Mouse (Mus musculus): Measurements from ENCODE around the gene Rai14. TPM values are rescaled to one million over a fixed set of nuclear protein-coding genes. Genes with fewer than 3 reads are reported as not detected.

Gene Rai14
- total RNA-seq, 2 experiments from 2014 or later, result 16.6 to 19.4 TPM

- intact Hi-C loops (cut with DNase I), result no loop called here
- DNase-seq, result no peak
These were observed 52.3 kb downstream of the Rai14 start for GRCm38 (mm10) chr15:10661961-10662606.

- intact Hi-C loops (cut with DNase I), result no loop called here
- no peak for DNase-seq
These were observed 55.6 kb downstream of the Rai14 start for GRCm38 (mm10) chr15:10658803-10659202.

- intact Hi-C loops (cut with DNase I), result no loop called here
- DNase-seq, result no peak
These were observed 58.3 kb downstream of the Rai14 start for GRCm38 (mm10) chr15:10656146-10656545.

GRCm38 (mm10) chr15:10655151-10655905 is 59.1 kb downstream of the Rai14 start:
- intact Hi-C loops (cut with DNase I), result no loop called here
- peak; percentile 19 for DNase-seq

GRCm38 (mm10) chr15:10654696-10655095 is 59.7 kb downstream of the Rai14 start:
- intact Hi-C loops (cut with DNase I), result no loop called here
- DNase-seq, result no peak

- intact Hi-C loops (cut with DNase I), result no loop called here
- no peak for DNase-seq
These were observed 61.4 kb downstream of the Rai14 start for GRCm38 (mm10) chr15:10652931-10653475.

- peak; percentile 7 for DNase-seq
- intact Hi-C loops (cut with DNase I), result no loop called here
These were observed 65.9 kb downstream of the Rai14 start for GRCm38 (mm10) chr15:10648372-10649109.

GRCm38 (mm10) chr15:10646297-10646696 is 68.1 kb downstream of the Rai14 start:
- intact Hi-C loops (cut with DNase I), result no loop called here
- DNase-seq, result no peak

- intact Hi-C loops (cut with DNase I), result no loop called here
- no peak for DNase-seq
These were observed 69.3 kb downstream of the Rai14 start for GRCm38 (mm10) chr15:10645101-10645500.

GRCm38 (mm10) chr15:10643819-10644218 is 70.6 kb downstream of the Rai14 start:
- intact Hi-C loops (cut with DNase I), result no loop called here
- no peak for DNase-seq

GRCm38 (mm10) chr15:10643224-10643623 is 71.2 kb downstream of the Rai14 start:
- DNase-seq, result no peak
- intact Hi-C loops (cut with DNase I), result no loop called here

GRCm38 (mm10) chr15:10642419-10642818 is 72.0 kb downstream of the Rai14 start:
- intact Hi-C loops (cut with DNase I), result no loop called here
- DNase-seq, result no peak

- DNase-seq, result no peak
- intact Hi-C loops (cut with DNase I), result no loop called here
These were observed 73.7 kb downstream of the Rai14 start for GRCm38 (mm10) chr15:10640721-10641120.

- intact Hi-C loops (cut with DNase I), result no loop called here
- DNase-seq, result no peak
These were observed 77.1 kb downstream of the Rai14 start for GRCm38 (mm10) chr15:10637251-10637793.

- intact Hi-C loops (cut with DNase I), result no loop called here
- DNase-seq, result no peak
These were observed 77.6 kb downstream of the Rai14 start for GRCm38 (mm10) chr15:10636844-10637243.

- intact Hi-C loops (cut with DNase I), result no loop called here
- no peak for DNase-seq
These were observed 79.3 kb downstream of the Rai14 start for GRCm38 (mm10) chr15:10635121-10635520.

- intact Hi-C loops (cut with DNase I), result no loop called here
- DNase-seq, result no peak
These were observed 80.2 kb downstream of the Rai14 start for GRCm38 (mm10) chr15:10634176-10634575.

- intact Hi-C loops (cut with DNase I), result no loop called here
- DNase-seq, result no peak
These were observed 81.0 kb downstream of the Rai14 start for GRCm38 (mm10) chr15:10633381-10633780.

- DNase-seq, result no peak
These were observed 81.8 kb downstream of the Rai14 start for GRCm38 (mm10) chr15:10632581-10632980.

GRCm38 (mm10) chr15:10632060-10632459 is 82.4 kb downstream of the Rai14 start:
- intact Hi-C loops (cut with DNase I), result no loop called here
- no peak for DNase-seq

More at GRCm38 (mm10) chr15:10632581-10632980, 81.8 kb downstream of the Rai14 start:
- intact Hi-C loops (cut with DNase I), result no loop called here

GRCm38 (mm10) chr15:10631541-10631940 is 82.9 kb downstream of the Rai14 start:
- intact Hi-C loops (cut with DNase I), result no loop called here
- no peak for DNase-seq

Measured in left cerebral cortex, postnatal 4 days (tissue).